Mouse (Mus musculus) G1E (cell line): ENCODE data around the gene Chchd1.

Experiments
- CTCF ChIP-seq: IDR thresholded peaks from 2 replicates; pipeline ENCODE4 v1.5.1; 2012; ENCODE audit warnings: low read depth, low read length, inconsistent platforms, mixed read lengths
- GATA1 ChIP-seq: IDR thresholded peaks from 2 replicates; pipeline ENCODE4 v1.6.1; 2012; ENCODE audit warnings: borderline replicate concordance, low read length, inconsistent platforms, mixed read lengths
- GATA2 ChIP-seq: IDR thresholded peaks from 2 replicates; pipeline ENCODE4 v1.6.1; 2012; ENCODE audit warnings: low read depth, low read length, inconsistent platforms, borderline replicate concordance
- POLR2AphosphoS5 ChIP-seq: IDR thresholded peaks from 2 replicates; pipeline ENCODE4 v1.6.1; 2012; ENCODE audit warnings: low read depth, low read length, inconsistent platforms; ENCODE audit not compliant: insufficient replicate concordance
- TAL1 ChIP-seq: conservative IDR thresholded peaks from 2 replicates; pipeline ENCODE4 v1.6.1; 2012; ENCODE audit warnings: low read depth, low read length, inconsistent platforms, mixed read lengths

DNA sequence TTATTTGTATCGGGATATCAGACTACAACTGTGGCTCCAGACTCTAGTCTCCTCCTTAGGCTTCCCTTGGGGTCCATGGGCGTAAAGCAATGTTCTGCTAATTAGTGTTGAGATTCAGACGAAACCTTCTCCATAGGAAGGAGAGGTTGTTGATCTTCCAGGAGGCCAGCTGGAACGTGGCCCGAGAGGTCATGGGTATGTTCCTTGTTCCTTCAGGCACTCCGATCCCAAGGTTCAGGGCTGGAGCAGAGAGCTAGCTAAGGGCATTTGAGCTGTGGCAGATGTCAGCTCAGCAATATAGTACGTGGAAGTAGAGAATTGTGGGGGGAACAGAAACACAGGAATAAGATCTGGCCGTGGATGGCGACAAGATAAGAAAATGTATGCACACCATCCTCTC is 47.1 kb upstream of the Chchd1 start:
- no peak for TF ChIP-seq CTCF
- no peak for TF ChIP-seq TAL1
- TF ChIP-seq GATA1, result no peak
- no peak for TF ChIP-seq POLR2AphosphoS5
- no peak for TF ChIP-seq GATA2
